Mouse (Mus musculus): ENCODE measurements around the gene Naa38. TPM values are rescaled to one million over a fixed set of nuclear protein-coding genes. Genes with fewer than 3 reads are reported as not detected.

The Naa38 gene
- polyA plus RNA-seq, 1 experiment = 325 TPM

- Histone ChIP-seq H3K4me1 (ENCODE audit: control insufficient read depth, insufficient read depth, low read length) (peaks cover 2% of the 10 kb centered on the region; the same call in 1 of the 2 replicates), H3K27ac (ENCODE audit: control insufficient read depth, insufficient read depth, low read depth, low read length) (no peak overlapping the region), H3K4me3 (ENCODE audit: control insufficient read depth, low read depth, low read length) (no peak overlapping the region), H3K36me3 (ENCODE audit: control insufficient read depth, insufficient read depth, low read length) (peaks cover 2% of the 10 kb centered on the region; the same call in 1 of the 2 replicates), H3K27me3 (ENCODE audit: control insufficient read depth, insufficient read depth, low read length) (no peaks in the 10 kb centered on the region)
- TF ChIP-seq POLR2A (IDR thresholded peaks at IDR 0.05; ENCODE audit: control insufficient read depth, low read depth, low read length) (no peak), CTCF (IDR thresholded peaks at IDR 0.05; ENCODE audit: control insufficient read depth, insufficient read depth, insufficient replicate concordance, low read depth, low read length) (no peak)
These were observed 19.6 kb upstream of the Naa38 start for GRCm38 (mm10) chr11:69375646-69376045.

GRCm38 (mm10) chr11:69377766-69378165, 17.5 kb upstream of the Naa38 start:
- H3K36me3 ChIP-seq (ENCODE audit: control insufficient read depth, insufficient read depth, low read length) = peaks cover 2% of the 10 kb centered on the region; the same call in 1 of the 2 replicates
- no peak overlapping the region for H3K27ac ChIP-seq (ENCODE audit: control insufficient read depth, insufficient read depth, low read depth, low read length)
- H3K4me3 ChIP-seq (ENCODE audit: control insufficient read depth, low read depth, low read length) = no peak overlapping the region
- no peak for TF ChIP-seq CTCF (IDR thresholded peaks at IDR 0.05; ENCODE audit: control insufficient read depth, insufficient read depth, insufficient replicate concordance, low read depth, low read length)
- no peak for TF ChIP-seq POLR2A (IDR thresholded peaks at IDR 0.05; ENCODE audit: control insufficient read depth, low read depth, low read length)
- H3K4me1 ChIP-seq (ENCODE audit: control insufficient read depth, insufficient read depth, low read length) = no peaks in the 10 kb centered on the region
- H3K27me3 ChIP-seq (ENCODE audit: control insufficient read depth, insufficient read depth, low read length) = no peaks in the 10 kb centered on the region

GRCm38 (mm10) chr11:69379600-69379999, 15.7 kb upstream of the Naa38 start:
- H3K27me3 ChIP-seq (ENCODE audit: control insufficient read depth, insufficient read depth, low read length) = no peaks in the 10 kb centered on the region
- no peaks in the 10 kb centered on the region for H3K4me1 ChIP-seq (ENCODE audit: control insufficient read depth, insufficient read depth, low read length)
- TF ChIP-seq POLR2A (IDR thresholded peaks at IDR 0.05; ENCODE audit: control insufficient read depth, low read depth, low read length) (no peak), CTCF (IDR thresholded peaks at IDR 0.05; ENCODE audit: control insufficient read depth, insufficient read depth, insufficient replicate concordance, low read depth, low read length) (no peak)
- no peak overlapping the region for H3K4me3 ChIP-seq (ENCODE audit: control insufficient read depth, low read depth, low read length)
- no peak overlapping the region for H3K27ac ChIP-seq (ENCODE audit: control insufficient read depth, insufficient read depth, low read depth, low read length)
- H3K36me3 ChIP-seq (ENCODE audit: control insufficient read depth, insufficient read depth, low read length) = peaks cover 2% of the 10 kb centered on the region; the same call in 1 of the 2 replicates

GRCm38 (mm10) chr11:69381356-69381755, 13.9 kb upstream of the Naa38 start:
- Histone ChIP-seq H3K4me1 (ENCODE audit: control insufficient read depth, insufficient read depth, low read length) (no peaks in the 10 kb centered on the region), H3K27ac (ENCODE audit: control insufficient read depth, insufficient read depth, low read depth, low read length) (no peak overlapping the region)

GRCm38 (mm10) chr11:69382478-69383105, 12.7 kb upstream of the Naa38 start:
- Histone ChIP-seq H3K27ac (ENCODE audit: control insufficient read depth, insufficient read depth, low read depth, low read length) (no peak overlapping the region), H3K4me1 (ENCODE audit: control insufficient read depth, insufficient read depth, low read length) (no peaks in the 10 kb centered on the region), H3K36me3 (ENCODE audit: control insufficient read depth, insufficient read depth, low read length) (peaks cover 2% of the 10 kb centered on the region; the same call in 1 of the 2 replicates), H3K4me3 (ENCODE audit: control insufficient read depth, low read depth, low read length) (no peak overlapping the region), H3K27me3 (ENCODE audit: control insufficient read depth, insufficient read depth, low read length) (no peaks in the 10 kb centered on the region)
- TF ChIP-seq POLR2A (IDR thresholded peaks at IDR 0.05; ENCODE audit: control insufficient read depth, low read depth, low read length) (no peak), CTCF (IDR thresholded peaks at IDR 0.05; ENCODE audit: control insufficient read depth, insufficient read depth, insufficient replicate concordance, low read depth, low read length) (no peak)

More at GRCm38 (mm10) chr11:69381356-69381755, 13.9 kb upstream of the Naa38 start:
- peaks cover 2% of the 10 kb centered on the region; the same call in 1 of the 2 replicates for H3K36me3 ChIP-seq (ENCODE audit: control insufficient read depth, insufficient read depth, low read length)
- no peak overlapping the region for H3K4me3 ChIP-seq (ENCODE audit: control insufficient read depth, low read depth, low read length)
- TF ChIP-seq POLR2A (IDR thresholded peaks at IDR 0.05; ENCODE audit: control insufficient read depth, low read depth, low read length) (no peak), CTCF (IDR thresholded peaks at IDR 0.05; ENCODE audit: control insufficient read depth, insufficient read depth, insufficient replicate concordance, low read depth, low read length) (no peak)
- no peaks in the 10 kb centered on the region for H3K27me3 ChIP-seq (ENCODE audit: control insufficient read depth, insufficient read depth, low read length)

- no peaks in the 10 kb centered on the region for H3K4me1 ChIP-seq (ENCODE audit: control insufficient read depth, insufficient read depth, low read length)
- no peak overlapping the region for H3K4me3 ChIP-seq (ENCODE audit: control insufficient read depth, low read depth, low read length)
- no peak overlapping the region for H3K27ac ChIP-seq (ENCODE audit: control insufficient read depth, insufficient read depth, low read depth, low read length)
- TF ChIP-seq POLR2A (IDR thresholded peaks at IDR 0.05; ENCODE audit: control insufficient read depth, low read depth, low read length) (no peak), CTCF (IDR thresholded peaks at IDR 0.05; ENCODE audit: control insufficient read depth, insufficient read depth, insufficient replicate concordance, low read depth, low read length) (no peak)
- H3K27me3 ChIP-seq (ENCODE audit: control insufficient read depth, insufficient read depth, low read length) = no peaks in the 10 kb centered on the region
- no peaks in the 10 kb centered on the region for H3K36me3 ChIP-seq (ENCODE audit: control insufficient read depth, insufficient read depth, low read length)
These were observed 10.3 kb upstream of the Naa38 start for GRCm38 (mm10) chr11:69384979-69385378.

GRCm38 (mm10) chr11:69386758-69387157, 8.5 kb upstream of the Naa38 start:
- TF ChIP-seq CTCF (IDR thresholded peaks at IDR 0.05; ENCODE audit: control insufficient read depth, insufficient read depth, insufficient replicate concordance, low read depth, low read length) = no peak
- Histone ChIP-seq H3K27ac (ENCODE audit: control insufficient read depth, insufficient read depth, low read depth, low read length) (no peak overlapping the region), H3K27me3 (ENCODE audit: control insufficient read depth, insufficient read depth, low read length) (no peaks in the 10 kb centered on the region), H3K36me3 (ENCODE audit: control insufficient read depth, insufficient read depth, low read length) (no peaks in the 10 kb centered on the region), H3K4me3 (ENCODE audit: control insufficient read depth, low read depth, low read length) (no peak overlapping the region), H3K4me1 (ENCODE audit: control insufficient read depth, insufficient read depth, low read length) (no peaks in the 10 kb centered on the region)

All from testis, adult 2 months (tissue).